Mouse (Mus musculus) neural tube, embryonic 10.5 days (tissue): ENCODE measurements around the gene Nrxn3.

Experiments
- DNase-seq: peaks from one replicate; pipeline ENCODE4 v3.0.0-alpha.2; 2017; ENCODE audit warnings: low spot score; ENCODE audit errors: extremely low spot score

The Nrxn3 gene

DNA sequence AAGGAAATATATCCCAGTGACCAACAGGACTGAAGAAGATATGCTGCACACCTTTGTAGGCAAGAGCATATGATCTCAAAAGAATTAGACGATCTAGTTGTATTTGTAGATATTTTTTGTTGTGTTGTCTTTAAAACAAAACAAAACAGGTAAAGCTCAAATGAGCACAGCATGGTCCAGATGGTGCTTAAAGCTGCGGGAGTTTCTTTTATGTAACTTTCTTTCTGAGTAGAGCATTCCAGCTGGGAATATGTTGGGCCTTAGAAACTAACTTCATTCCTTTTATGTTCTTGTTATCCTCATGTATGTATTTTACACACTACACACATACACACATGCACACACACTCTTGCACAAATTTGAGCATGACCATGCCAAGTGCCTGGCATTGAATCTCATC is 1545.4 kb downstream of the Nrxn3 start:
- DNase-seq: no peak

GRCm38 (mm10) chr12:90270763-90271379 is 1548.2 kb downstream of the Nrxn3 start:
- no peak for DNase-seq

GRCm38 (mm10) chr12:90274621-90275236 is 1552.1 kb downstream of the Nrxn3 start:
- DNase-seq: no peak

GRCm38 (mm10) chr12:90281236-90281635 is 1558.6 kb downstream of the Nrxn3 start:
- DNase-seq: no peak

GRCm38 (mm10) chr12:90283022-90283421 is 1560.3 kb downstream of the Nrxn3 start:
- DNase-seq: no peak

GRCm38 (mm10) chr12:90302671-90303070 is 1580.0 kb downstream of the Nrxn3 start:
- DNase-seq: no peak

- DNase-seq: no peak
These were observed 1609.1 kb downstream of the Nrxn3 start for GRCm38 (mm10) chr12:90331806-90332205.

- no peak for DNase-seq
These were observed 1609.8 kb downstream of the Nrxn3 start for GRCm38 (mm10) chr12:90332459-90332858.

- no peak for DNase-seq
These were observed 1615.0 kb downstream of the Nrxn3 start for GRCm38 (mm10) chr12:90337496-90338228.

DNA sequence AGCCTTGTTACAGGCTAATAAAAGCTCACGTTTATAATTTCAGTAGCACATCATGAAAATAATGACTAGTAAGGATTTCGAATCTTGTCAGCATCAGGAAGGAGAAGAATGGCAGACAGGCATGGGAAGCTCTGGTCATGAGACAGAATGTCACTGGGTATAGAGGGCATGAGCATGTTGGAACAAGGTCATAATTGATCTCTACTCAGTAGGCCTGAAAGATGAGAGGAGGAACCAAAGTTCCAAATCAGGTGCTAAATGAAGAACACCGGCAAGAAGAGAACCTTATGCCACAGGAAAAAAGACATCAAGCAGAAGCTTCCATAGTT is 1615.5 kb downstream of the Nrxn3 start:
- DNase-seq: no peak
